Mouse (Mus musculus): ENCODE data around the gene Hes7.
"Not testable (repeated sequence)": the region's sequence is repeated elsewhere in the genome, so short reads cannot be mapped to it uniquely, and the experiment has no call there.

Gene Hes7

DNA sequence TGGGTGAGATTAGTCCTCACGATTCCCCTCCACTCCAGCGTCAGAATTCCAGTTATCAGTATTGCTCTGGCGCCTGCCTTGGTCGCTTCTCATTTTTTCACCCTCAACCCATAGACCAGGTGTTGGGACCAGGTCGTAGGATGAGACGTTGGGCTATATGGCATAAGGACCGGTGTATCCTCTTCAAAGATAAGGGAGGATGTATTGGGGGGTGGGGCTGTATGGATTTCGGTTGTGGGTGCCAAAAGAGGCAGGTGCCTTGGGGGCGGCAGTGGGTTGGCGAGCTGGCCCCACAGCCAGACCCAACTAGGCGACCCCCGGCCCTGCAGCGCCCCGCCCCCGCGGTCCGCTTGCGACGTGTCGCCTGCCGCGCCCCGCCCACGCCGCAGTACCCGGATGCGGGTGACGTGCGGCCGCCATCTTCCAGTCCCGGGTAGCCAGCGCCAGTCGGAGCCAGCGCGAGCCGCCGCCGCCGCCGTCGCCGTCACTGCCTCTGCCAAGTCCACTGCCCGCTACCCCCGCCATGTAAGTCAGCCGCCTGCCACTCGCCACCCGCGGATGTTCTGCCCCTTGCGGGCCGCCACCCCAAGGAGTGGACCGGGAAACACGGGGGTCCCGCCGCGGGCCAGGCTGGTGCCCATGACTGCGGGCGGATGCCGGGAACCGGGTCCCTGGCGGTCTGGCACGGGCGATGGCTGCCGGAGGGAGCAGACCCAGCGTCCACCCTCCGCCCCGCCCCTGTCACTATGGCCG, 31.9 kb upstream of the Hes7 start, which contains the start of gene Vamp2:
Vamp2 (plus strand) TSS at position 388 of the 753 bp plus-strand sequence.
- peak; percentile 94 for DNase-seq (ENCODE audit: extremely low spot score, low spot score)

DNA sequence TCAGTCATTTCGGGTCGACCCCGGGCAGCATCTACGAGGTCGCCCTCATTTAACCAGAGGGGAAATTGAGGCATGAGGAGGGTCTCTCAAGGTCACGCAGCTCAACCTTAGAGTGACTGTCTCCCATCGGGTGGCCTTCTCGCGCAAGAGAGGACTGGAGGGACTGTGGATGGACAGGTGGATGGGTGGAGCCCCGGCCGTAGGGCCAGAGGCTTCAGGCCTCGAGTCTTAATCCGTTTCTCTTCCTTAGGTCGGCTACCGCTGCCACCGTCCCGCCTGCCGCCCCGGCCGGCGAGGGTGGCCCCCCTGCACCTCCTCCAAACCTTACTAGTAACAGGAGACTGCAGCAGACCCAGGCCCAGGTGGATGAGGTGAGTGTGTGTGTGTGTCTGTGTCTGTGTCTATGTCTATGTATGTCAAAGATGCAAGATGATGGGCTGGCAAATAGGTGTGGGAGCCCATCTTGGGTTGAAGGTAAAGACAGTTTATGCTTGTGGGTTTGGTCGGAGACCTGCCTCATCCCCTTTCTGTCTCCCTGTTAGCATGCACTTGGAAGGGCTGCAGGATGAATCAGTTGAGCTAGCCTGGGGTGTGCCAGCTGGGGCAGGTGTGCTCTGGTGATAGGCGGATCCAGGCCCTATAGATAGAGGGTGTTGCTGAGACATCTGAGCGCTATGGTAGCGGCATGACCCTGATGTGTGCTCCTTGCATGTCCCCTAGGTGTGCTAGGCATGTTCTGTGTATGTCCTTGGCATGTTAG, 31.2 kb upstream of the Hes7 start:
- no peak for DNase-seq (ENCODE audit: extremely low spot score, low spot score)

DNA sequence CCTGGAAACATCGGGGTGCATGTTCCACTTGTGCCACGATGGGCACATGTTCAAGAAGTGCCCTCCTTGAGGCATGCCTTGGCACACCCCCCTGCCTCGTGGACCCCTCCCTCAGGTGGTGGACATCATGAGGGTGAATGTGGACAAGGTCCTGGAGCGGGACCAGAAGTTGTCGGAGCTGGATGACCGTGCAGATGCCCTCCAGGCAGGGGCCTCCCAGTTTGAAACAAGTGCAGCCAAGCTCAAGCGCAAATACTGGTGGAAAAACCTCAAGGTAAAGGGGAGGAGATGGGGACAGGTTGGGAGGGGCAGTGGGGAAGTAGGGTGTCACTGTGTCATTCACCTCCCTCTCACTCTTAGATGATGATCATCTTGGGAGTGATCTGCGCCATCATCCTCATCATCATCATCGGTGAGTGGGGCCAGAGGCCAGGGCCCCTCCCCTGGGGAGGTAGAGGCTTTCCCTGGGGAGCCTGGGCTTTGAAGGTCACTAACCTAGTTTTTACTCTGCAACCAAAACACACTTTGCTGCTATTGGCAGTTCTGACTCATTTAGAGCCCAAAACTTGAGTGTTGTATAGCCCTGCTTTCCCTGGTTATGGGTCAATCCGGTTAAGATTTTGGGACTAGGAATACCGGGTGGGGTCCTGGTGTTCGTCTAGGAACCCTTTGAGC, 30.5 kb upstream of the Hes7 start:
- DNase-seq (ENCODE audit: extremely low spot score, low spot score) = no peak

DNA sequence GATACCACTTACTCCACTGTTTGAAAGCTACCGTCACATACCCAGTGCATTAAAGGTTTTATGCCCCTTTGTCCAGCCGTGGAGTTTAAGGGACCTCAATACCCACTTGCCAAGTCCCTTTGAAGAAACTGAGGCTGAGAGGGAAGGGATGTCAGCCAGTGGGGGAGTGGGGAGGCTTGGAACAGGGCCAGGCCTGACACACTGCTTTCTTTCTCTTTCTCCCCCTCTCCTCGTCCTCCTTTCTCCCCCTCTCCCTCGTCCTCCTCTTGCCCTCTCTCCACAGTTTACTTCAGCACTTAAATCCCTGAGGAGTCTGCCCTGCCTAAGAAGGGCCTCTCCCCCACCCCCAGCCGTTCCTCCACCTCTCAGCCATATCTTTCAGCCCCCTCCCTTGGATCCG, 29.8 kb upstream of the Hes7 start:
- no peak for DNase-seq (ENCODE audit: extremely low spot score, low spot score)

DNA sequence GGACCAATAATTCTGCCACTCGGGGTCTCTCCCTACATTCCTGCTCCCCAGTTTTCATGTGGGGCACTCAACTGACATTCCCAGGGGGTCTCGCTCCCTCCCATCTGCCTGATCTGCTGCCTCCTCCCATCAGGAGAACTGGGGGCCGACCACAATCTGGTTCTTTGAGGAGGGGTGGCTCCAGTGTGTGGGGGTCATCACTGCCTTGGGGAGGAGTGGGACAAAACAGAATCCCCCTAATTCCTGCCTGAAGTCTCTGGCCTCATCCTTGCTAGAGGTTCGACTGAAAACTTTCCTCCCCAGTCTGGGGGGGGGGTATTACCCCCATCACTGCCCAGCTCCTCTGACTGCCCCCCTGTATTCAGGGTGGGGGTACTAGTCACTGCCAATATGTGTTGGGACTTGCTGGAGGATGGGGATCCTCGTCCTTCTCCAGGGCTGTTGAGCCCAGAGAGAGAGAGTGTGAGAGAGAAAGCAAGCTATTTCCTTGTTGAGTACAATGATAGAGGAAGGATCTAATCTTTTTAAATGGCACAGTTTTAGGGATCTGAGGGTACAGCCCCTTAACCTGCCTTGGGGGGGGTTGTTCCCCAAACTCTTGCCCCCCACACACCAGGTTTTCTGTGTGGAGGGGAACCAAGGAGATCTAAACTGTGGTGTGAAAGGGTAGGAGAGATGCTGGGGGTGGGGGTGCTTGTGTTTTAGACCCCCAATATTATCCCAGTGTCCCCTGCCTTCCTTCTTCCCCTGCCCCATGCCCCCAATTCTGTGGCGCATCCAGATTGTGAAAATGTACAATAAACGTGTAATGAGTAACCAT, 28.4 kb upstream of the Hes7 start:
- no peak for DNase-seq (ENCODE audit: extremely low spot score, low spot score)

DNA sequence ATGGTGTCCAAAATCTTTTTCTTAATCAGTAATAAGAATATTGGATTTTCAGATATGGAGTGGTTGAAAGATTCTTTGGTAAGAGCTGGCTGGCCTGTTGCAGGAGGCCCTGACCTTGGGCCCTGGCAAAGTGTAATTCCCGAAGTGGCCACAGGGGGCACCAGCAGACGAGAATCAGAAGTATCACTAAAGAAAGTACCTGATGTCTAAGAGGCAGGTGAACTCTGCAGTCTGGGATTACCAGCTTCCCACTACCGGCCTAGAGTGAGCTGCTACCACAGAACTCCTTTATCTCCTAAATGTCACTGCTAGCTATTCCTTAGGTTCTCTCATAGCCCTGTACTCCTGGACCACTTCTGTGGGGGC, 27.8 kb upstream of the Hes7 start:
- DNase-seq (ENCODE audit: extremely low spot score, low spot score) = peak; percentile 88

DNA sequence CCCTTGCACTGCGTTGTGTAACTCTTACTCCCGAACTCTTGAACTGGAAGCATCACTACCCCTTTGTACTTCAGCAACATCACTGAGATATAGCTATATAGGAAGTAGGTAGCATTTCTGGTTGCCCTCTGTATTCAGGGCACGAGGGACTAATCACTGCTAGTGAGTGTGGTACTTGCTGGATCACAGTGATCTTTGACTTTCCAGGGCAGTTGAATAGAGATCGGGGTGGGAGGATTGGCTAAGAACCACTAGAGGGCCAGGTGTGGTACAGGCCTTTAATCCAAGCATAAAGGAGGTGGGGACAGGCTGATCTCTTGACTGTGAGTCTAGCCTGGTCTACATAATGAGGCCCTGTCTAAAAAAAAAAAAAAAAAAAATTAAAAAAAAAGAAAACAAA, 27.3 kb upstream of the Hes7 start:
- no peak for DNase-seq (ENCODE audit: extremely low spot score, low spot score)

DNA sequence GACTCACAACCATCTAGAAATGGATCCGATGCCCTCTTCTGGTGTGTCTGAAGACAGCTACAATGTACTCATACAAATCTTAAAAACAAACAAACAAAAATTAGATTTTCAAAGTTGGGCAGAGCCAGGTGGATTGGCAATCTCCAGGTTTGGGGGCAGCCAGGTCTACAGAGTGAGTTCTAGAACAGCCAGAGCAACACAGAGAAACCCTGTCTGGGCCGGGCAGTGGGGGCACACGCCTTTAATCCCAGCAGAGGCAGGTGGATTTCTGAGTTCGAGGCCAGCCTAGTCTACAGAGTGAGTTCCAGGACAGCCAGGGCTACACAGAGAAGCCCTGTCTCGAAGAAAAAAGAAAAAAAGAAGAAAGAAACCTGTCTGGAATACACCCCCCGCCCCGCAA, 26.3 kb upstream of the Hes7 start:
- DNase-seq (ENCODE audit: extremely low spot score, low spot score) = not testable (repeated sequence)

DNA sequence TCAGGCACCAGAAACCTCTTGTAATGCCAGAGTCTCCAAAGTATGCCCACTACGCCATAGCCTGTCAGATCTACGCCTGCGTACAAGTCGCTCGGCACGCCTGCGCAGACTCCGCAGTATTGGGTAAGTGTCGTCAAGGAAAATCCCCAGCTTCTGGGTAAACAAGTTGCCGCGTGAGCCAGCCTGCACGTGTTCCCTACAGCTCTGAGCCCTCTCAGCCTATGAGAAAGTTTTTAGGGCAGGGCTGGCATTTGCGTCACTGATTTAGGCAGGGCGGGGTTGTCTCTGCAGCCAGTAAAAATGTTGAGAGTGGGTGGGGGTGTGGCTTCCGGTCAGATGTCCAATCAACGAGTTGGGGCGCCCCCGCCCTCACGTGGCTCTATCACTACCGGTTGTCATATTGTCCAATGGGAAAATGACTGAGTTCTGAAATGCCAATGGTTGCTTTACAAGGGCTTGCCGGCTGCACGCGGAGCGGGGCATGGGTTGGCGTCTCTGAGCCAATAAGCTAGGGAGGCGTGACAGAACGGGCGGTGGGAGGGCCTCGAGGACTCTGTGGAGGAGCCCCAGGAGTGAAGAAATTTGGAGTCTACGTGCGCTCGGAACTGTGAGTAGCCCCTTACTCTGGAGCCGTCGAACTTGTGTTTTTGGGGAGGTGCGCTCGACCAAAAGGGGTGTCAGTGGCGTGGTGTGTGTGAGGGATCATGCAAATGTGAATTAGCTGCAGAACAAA, 25.3 kb upstream of the Hes7 start, which contains the start of gene Per1:
Per1 (plus strand) TSS at position 521 of the 733 bp plus-strand sequence.
- peak; percentile 95 for DNase-seq (ENCODE audit: extremely low spot score, low spot score)

DNA sequence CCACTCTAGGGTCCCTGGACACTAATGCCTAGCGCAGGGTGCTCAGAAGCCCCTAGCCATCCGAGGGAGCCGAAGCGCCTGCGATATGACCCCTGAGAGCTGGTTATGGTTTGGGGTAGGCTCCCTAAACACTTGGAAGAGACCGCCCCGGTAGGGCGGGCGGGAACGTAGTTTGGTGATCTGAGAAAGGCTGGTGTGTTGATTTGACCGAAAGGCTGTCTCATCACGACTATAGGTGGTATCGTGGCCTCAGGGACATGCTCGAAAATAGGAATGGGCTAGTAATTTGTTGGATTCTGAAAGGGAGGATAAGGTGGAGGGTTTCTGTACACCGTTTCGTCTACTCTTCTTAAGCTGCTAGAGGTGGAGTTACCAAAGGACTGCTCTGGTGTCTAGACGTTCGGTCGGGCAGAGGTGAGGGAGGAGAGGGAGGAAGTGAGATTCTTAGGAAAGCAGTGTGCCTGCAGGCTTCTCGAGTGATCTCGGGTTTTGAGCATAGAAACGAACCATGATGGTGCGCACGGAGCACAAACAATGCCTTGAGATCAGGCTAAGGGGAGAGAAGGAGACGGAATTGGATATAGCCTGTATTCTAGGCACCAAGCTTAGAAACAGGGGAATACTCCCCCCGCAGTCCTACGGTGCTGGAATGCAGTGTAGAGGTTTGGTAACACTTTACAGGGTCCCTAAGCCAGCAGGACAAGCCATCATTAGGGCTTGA, 24.5 kb upstream of the Hes7 start:
- DNase-seq (ENCODE audit: extremely low spot score, low spot score) = no peak

DNA sequence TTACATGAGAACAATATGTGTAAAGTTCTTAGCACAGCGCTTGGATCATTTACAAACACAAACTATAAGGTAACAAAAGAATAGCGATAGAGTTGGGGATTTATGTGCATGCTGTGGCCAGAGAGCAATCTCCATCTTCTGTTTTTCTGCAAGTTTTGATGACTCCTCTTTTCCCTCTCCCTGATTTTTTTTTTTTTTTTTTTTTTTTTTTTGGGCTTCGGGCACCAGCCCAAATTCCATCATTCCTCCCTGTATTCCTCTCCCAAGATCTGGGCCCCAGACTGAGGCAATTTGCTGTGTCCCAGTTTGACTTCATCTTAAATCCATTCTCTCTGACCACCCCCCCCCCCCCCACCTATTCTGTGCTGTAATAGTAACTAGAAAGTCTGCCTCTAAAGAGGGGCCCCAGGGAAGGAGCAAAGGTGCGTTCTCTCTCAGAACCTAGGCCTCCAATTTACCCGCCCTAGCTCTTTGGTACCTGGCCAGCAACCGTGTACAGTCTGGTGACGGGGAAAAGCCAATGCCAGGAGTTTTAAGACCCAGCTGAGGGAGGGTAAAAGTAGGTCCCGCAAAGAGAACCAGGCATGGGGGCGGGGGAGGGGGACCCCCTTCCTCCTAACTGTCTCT, 23.7 kb upstream of the Hes7 start:
- DNase-seq (ENCODE audit: extremely low spot score, low spot score) = no peak

DNA sequence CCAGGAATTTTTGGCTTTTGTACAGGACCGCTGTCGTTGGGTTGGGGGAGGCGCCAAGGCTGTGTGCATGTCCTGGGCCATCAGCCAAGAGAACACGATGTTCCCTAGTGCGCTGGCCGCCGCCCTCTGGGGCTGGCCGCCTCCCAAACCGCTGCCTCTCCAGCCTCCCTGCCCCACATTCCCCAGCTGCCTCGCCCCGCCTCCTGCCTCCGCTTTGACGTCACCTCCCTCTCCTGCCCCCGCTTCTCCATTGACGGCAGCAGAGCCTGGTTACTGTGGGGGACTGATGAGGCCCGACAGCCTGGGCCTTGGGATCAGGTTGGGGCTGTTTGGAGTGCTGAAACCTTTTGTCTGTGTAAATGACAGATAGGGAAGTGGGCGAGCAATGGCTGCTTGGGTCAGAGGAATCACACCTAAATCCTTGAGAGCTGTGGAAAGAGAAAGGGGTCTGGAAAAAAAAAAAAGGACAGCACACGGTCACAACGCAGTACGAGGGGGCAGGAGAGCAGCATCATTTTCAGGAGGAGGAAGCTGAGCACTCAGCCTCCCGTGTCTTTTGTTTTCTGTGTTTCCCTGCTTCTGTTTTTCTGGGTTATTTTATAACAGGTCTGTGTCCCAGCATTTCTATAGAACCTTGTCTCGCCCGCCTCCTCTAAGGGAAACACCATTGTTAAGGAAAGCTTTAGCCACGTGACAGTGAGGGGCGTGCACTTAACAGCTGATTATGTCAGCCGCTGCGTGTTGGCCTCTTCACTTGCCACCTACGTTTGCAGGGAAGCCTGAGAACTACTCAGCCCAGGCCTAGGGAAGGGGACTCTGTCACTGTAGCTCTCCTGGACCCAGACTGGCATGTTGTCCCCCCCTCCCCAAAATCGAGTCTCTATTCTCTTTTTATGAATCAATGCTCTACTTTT, 23.0 kb upstream of the Hes7 start:
- DNase-seq (ENCODE audit: extremely low spot score, low spot score) = peak; percentile 77

DNA sequence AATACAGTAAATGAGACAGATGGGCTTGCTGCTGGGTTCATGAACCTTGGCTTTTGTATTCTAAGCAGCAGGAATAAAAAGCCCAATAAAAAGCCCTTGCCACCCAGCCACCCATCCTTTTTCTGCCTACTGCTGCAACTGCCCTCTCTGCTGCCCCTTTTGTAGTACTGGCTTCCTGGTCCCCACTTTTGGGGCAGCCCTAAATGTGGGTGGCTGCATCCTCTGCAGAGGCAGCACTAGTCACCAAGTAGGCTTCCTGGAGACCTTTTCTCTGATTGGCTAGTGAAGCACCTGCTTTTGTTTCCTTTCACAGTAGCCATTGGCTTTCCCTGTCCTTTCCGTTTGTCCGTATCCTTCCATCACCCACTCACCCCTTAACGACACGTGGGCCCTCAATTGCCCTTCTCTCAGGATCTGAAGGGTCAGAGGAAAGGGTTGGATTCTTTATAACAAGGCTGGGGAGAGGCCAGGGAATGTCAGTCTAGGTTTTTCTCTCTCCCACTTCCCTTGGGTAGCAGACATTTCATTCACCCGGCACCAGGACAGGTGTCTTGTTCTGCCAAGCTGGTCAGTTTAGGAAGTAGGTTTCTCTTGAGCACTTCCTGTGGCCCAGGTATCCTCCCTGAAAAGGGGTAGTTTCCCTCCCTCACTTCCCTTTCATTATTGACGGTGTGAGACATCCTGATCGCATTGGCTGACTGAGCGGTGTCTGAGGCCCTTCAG, 22.0 kb upstream of the Hes7 start:
- no peak for DNase-seq (ENCODE audit: extremely low spot score, low spot score)

DNA sequence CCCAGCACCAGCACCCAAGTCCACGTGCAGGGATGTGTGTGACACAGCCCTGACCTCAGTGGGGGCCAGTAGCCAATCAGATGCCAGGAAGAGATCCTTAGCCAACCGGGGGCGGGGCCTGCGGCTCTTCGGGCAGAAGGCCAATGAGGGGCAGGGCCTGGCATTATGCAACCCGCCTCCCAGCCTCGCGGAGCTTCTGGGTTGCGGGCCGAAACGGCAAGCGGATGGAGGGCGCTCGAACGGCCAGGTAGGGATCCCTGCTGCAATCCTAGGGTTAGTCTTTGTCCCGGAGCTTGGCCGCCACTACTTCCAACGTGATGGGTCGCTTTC, 21.5 kb upstream of the Hes7 start:
- peak; percentile 89 for DNase-seq (ENCODE audit: extremely low spot score, low spot score)

DNA sequence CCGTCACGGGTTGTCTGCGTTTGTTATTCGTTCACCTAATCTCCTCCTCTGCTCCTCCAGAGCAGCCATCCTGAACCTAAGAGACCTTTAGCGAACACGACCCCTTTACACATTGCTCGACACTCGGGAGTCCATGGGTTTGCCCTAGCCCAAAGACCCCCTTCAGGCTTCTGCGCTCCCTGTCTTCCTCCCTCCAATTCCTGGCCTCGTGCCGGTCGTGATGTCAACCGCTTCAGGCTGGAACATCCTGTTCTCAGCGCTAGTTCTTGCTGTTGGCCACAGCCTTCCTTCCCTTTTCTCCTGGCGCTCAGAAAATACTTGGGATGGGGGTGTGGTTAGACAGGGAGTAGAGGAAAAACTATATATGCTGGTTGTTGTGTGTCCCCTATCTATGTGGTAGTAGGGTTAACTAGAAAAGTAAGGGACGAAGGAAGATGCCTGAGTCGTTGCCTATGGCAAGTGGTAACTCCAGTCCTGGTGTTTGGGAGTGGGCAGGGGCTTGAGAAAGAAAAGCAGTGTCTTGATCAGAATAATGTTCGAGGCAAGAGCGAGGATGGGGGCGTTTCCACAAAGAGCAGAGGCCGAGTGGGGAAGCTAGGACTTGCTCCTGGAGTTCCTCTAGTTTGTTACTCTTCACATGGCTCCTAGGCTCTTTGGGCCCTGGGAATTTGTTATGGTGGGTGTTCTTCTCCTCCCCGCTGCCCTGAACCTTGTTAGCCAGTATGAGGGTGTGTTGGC, 20.9 kb upstream of the Hes7 start:
- DNase-seq (ENCODE audit: extremely low spot score, low spot score) = no peak

DNA sequence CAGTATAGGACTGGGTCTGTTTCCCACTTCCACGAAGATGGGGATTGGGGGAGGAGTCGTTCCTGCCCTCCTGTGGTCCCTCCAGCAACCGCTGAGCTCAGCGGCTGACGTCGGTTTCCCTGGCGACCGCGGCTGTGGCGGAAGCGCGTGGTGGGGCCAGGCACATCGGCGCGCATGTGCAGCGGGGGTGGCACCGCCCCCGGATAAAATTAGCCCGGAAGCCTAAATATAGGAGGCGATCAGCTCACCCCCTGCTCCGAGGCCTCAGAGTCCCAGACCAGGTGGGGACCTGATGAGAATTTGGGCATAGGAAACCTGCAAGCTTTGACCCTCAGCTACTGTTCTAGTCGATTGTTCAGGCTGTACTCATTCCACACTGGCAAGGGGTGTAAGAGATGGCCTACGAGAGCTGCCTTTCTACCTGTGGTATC, 20.3 kb upstream of the Hes7 start:
- peak; percentile 85 for DNase-seq (ENCODE audit: extremely low spot score, low spot score)

DNA sequence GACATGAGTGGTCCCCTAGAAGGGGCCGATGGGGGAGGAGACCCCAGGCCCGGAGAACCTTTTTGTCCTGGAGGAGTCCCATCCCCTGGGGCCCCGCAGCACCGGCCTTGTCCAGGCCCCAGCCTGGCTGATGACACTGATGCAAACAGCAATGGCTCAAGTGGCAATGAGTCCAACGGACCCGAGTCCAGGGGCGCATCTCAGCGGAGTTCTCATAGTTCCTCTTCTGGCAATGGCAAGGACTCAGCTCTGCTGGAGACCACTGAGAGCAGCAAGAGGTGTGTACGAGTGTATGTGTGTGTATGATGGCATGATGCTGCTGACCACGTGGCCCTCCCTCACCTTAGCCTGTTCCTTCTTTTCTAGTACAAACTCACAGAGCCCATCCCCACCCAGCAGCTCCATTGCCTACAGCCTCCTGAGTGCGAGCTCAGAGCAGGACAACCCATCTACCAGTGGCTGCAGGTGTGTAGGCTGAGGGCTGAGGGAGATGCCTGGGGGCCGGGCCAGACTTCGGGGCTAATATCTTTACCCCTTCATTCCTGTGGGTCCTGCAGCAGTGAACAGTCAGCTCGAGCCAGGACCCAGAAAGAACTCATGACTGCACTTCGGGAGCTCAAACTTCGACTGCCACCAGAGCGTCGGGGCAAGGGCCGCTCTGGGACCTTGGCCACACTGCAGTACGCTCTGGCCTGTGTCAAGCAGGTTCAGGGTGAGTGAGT, 19.4 kb upstream of the Hes7 start:
- no peak for DNase-seq (ENCODE audit: extremely low spot score, low spot score)
